Mouse (Mus musculus): ENCODE measurements around the gene Gm17349.

Gm17349 gene

GRCm38 (mm10) chr15:99661121-99661830, 44.0 kb downstream of the Gm17349 start:
- DNase-seq (ENCODE audit: low spot score), result no peak

DNA sequence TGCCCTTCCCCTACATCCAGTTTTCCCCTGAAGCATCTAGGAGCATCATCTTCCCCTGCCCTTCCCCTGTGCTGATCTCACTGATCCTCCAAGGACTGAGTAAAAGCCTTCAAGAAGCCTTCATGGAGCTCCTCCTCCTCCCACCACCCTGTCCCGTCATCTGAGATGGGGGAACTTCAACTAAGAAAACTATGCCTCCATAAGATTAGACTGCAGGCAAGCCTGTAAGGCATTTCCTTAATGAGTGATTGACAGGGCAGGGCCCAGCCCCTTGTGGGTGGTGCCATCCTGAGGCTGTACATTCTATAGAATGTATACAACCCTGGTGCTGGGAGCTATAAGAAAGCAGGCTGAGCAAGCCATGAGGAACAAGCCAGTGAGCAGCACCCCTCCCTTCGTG, 46.9 kb downstream of the Gm17349 start:
- no peak for DNase-seq (ENCODE audit: low spot score)

- DNase-seq (ENCODE audit: low spot score), result no peak
Observed at GRCm38 (mm10) chr15:99655956-99656355, 49.3 kb downstream of the Gm17349 start.

GRCm38 (mm10) chr15:99653876-99654275, 51.4 kb downstream of the Gm17349 start:
- DNase-seq (ENCODE audit: low spot score), result no peak

- no peak for DNase-seq (ENCODE audit: low spot score)
Observed at GRCm38 (mm10) chr15:99653291-99653690, 52.0 kb downstream of the Gm17349 start.
